Mouse (Mus musculus) liver, embryonic 11.5 days (tissue): Measurements from ENCODE around the gene Spry2. TPM values are rescaled to one million over a fixed set of nuclear protein-coding genes. Genes with fewer than 3 reads are reported as not detected.

Experiments used
- ATAC-seq: fragments of 200-750 bp; cut with Nextera tagmentation; replicated peaks from 2 replicates; pipeline ENCODE4 v1.8.0; 2017; ENCODE audit warnings: moderate number of reproducible peaks, mild to moderate bottlenecking, moderate TSS enrichment, moderate library complexity; ENCODE audit not compliant: low FRiP score
- DNase-seq: peaks from one replicate; pipeline ENCODE4 v3.0.0-alpha.2; 2017; ENCODE audit warnings: low spot score
- H3K27ac ChIP-seq: fragments of 300-500 bp; sonication (generic); 2 replicates; pipeline ENCODE4 v1.5.1; 2014; ENCODE audit warnings: mild to moderate bottlenecking, low read depth, low read length, control low read depth
- H3K27me3 ChIP-seq: fragments of 300-500 bp; sonication (generic); replicated peaks from 2 replicates; pipeline ENCODE4 v1.6.1; 2014; ENCODE audit warnings: low read length, mixed read lengths; ENCODE audit not compliant: control insufficient read depth, insufficient read depth
- H3K36me3 ChIP-seq: fragments of 300-500 bp; sonication (generic); 2 replicates; pipeline ENCODE4 v1.6.1; 2014; ENCODE audit warnings: mild to moderate bottlenecking, low read length, moderate library complexity, mixed read lengths; ENCODE audit not compliant: control insufficient read depth, insufficient read depth
- H3K4me1 ChIP-seq: fragments of 300-500 bp; sonication (generic); replicated peaks from 2 replicates; pipeline ENCODE4 v1.6.1; 2014; ENCODE audit warnings: low read length, mixed read lengths; ENCODE audit not compliant: control insufficient read depth, insufficient read depth
- H3K4me2 ChIP-seq: fragments of 300-500 bp; sonication (generic); 2 replicates; pipeline ENCODE4 v1.6.1; 2014; ENCODE audit warnings: mild to moderate bottlenecking, control low read depth, moderate library complexity
- H3K4me3 ChIP-seq: fragments of 300-500 bp; sonication (generic); 2 replicates; pipeline ENCODE4 v1.5.1; 2014; ENCODE audit warnings: low read depth, low read length, control low read depth
- H3K9ac ChIP-seq: fragments of 300-500 bp; sonication (generic); 2 replicates; pipeline ENCODE4 v1.6.1; 2014; ENCODE audit warnings: low read depth, low read length, control low read depth
- H3K9me3 ChIP-seq: fragments of 300-500 bp; sonication (generic); 2 replicates; pipeline ENCODE4 v1.6.1; 2016; ENCODE audit warnings: low read length, inconsistent platforms, mixed read lengths; ENCODE audit not compliant: control insufficient read depth
- WGBS: fragments of 180-500 bp; shearing (Covaris S2); extraction: QIAGEN DNeasy Blood & Tissue Kit; methylation state at CpG from one replicate; pipeline ENCODE4 v1.1.7; 2014; 5-methylcytosine and 5-hydroxymethylcytosine counted together
- polyA plus RNA-seq: library from polyadenylated mRNA; unstranded; fragments of >200 nt; fragmentation: Nextera tagmentation; extraction: Ambion mirVana; gene quantifications from 2 replicates; pipeline ENCODE4 v1.2.1, GENCODE M21; 2014

Spry2 gene
- polyA plus RNA-seq, 1 experiment from 2014 or later, result 15.3 TPM

DNA sequence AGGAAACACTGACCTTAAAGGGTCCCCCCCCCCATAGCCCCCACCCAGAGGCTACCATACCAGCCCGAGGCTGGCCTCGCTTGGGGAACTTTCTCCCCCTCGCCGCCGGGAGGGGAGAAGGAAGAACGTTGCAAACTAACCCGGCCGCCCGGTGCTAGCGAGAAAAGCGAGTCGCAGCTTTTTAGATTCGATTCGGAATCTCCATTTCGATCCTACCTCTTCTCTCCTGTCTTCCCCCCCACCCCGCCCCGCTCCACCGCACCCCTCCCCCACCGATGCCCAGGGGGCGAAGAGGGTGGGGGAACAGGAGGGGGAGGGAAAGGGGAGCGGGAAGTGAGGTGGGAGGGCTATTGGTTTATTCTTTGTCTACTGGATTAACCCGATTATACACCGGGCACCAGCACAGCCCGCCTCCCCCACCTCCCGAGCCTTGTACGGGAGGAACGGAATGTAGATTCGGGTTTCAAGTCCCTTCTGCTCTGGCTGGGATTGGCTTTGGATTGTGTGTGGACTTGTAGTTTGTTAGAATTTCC lies 1.0 kb upstream of the Spry2 start:
- Histone ChIP-seq H3K9me3 (no peaks in the 10 kb centered on the region), H3K4me2 (peak overlapping the region; percentile 89), H3K9ac (peak overlapping the region; percentile 79), H3K4me1 (no peaks in the 10 kb centered on the region; the same call in none of the 2 replicates), H3K27me3 (peaks cover 2% of the 10 kb centered on the region; the same call in 1 of the 2 replicates), H3K36me3 (peaks cover 6% of the 10 kb centered on the region; the same call in 1 of the 2 replicates), H3K27ac (peak overlapping the region; percentile 94), H3K4me3 (peak overlapping the region; percentile 63)
- DNase-seq (peak; percentile 82), ATAC-seq (peak; percentile 42)
- under 1% methylated on average over 24 of the region's 28 CpGs for WGBS

DNA sequence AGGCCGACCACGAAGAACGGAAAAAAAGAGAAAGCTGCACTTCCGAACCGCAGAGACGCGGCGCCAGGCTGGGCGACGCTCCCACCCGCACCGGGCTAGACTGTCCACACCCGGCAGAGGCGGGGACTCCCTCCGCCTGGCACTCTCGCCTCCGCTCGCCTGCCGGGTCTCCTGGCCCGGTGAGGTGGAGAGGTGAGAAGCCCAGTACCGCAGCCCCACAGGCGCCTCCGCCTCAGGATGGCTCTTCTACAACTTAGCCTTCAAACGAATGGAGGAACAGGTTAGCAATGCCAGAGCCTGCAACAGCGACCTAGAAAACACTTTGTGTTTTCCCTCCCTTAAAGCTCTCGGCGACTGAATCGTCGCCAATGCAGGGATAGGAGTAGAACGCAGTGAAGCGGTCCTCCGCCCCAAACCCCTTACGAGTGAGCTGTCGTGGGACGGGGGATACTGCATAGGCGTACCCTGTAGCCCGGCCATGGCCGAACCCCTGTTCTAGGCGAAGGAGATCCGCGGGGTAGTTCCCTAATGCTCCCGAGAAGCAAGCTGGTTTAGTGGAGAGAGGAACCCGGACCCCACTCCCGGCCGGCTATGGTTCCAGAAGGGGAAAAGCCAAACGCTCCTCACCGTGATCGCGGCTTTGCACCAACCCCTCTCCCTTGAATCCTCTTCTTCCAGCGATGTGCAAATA lies 513 bp downstream of the Spry2 start:
- peaks cover 2% of the 10 kb centered on the region; the same call in 1 of the 2 replicates for H3K27me3 ChIP-seq
- ATAC-seq (0 out of 2 replicates have a peak, but pooled peaks have one; percentile 22), DNase-seq (peak; percentile 69)
- H3K9ac ChIP-seq, result peak overlapping the region; percentile 79
- H3K9me3 ChIP-seq, result no peaks in the 10 kb centered on the region
- under 1% methylated on average over 50 of the region's 50 CpGs for WGBS
- peak overlapping the region; percentile 63 for H3K4me3 ChIP-seq
- peak overlapping the region; percentile 89 for H3K4me2 ChIP-seq
- no peaks in the 10 kb centered on the region; the same call in none of the 2 replicates for H3K4me1 ChIP-seq
- H3K36me3 ChIP-seq, result peaks cover 6% of the 10 kb centered on the region; the same call in 1 of the 2 replicates
- peak overlapping the region; percentile 94 for H3K27ac ChIP-seq

DNA sequence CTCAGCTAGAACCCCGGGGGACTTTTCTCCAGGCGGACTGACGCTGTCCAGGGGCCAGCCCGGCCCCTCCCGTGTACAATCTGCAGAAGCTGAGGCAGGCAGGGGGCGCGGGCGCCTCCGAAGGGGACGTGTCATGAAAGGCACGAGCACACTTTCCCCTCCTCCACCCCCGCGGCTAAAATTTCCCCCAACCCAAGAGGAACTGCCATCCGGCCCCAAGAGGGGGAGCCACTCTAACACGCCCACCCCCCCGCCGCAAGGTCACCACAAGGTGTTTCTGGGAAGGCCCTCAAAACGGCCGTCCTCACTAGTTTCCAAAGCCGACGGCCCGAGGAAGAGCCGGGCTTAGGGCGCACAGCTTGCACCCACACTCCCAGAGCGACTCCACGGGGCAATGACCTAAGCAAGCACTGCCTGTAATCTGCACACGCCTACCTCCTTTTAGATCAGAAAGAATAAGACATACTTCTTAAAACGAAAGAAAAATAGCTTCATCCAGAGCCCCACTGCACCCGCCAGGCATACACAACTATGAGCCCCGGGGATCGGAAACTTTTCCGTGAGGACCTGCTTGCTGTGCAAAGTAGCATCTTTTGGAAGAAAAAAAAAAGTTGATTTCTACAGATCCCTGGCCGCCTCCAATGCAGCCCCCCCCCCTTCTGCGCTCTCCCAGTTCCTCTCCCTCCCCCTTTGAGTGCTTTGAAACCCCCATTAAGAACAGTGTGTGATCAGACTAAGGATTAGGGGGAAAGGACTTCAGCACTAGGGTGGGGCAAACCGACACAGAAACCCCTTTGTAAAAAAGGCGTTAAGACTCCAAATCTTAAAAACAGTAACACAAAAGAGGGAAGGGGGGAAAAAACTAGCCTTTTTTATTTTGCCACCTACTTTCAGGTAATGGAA lies 1.4 kb downstream of the Spry2 start:
- H3K27me3 ChIP-seq, result peaks cover 2% of the 10 kb centered on the region; the same call in 1 of the 2 replicates
- peaks cover 6% of the 10 kb centered on the region; the same call in 1 of the 2 replicates for H3K36me3 ChIP-seq
- ATAC-seq (no peak), DNase-seq (peak; percentile 68)
- under 1% methylated on average over 36 of the region's 36 CpGs for WGBS
- H3K9ac ChIP-seq, result peak overlapping the region; percentile 79
- peak overlapping the region; percentile 89 for H3K4me2 ChIP-seq
- H3K27ac ChIP-seq, result peak overlapping the region; percentile 48; the same call in 1 of the 2 replicates
- no peaks in the 10 kb centered on the region; the same call in none of the 2 replicates for H3K4me1 ChIP-seq
- H3K4me3 ChIP-seq, result peak overlapping the region; percentile 63
- H3K9me3 ChIP-seq, result no peaks in the 10 kb centered on the region

DNA sequence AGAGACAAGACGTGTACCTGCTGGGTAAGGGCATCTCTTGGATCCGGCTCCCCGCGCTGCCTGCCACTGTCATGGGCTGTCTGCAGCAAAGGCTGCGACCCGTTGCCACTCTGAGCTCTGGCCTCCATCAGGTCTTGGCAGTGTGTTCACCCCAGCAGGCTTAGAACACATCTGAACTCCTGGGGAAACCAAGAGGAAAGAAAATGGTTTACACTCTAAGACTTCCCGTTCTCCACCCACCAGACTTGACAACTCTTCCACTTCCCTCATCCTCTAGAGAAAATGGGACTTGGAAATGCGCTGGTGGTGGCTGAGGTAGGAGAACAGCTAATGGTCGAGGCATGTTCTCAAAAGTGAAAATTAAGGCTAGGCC lies 3.0 kb downstream of the Spry2 start:
- H3K9me3 ChIP-seq, result no peaks in the 10 kb centered on the region
- no peak for ATAC-seq
- peak overlapping the region; percentile 63 for H3K4me3 ChIP-seq
- 0 out of 2 replicates have a peak overlapping the region, but pooled peaks have one; percentile 9 for H3K9ac ChIP-seq
- no peak for DNase-seq
- H3K4me2 ChIP-seq, result peak overlapping the region; percentile 89
- no peaks in the 10 kb centered on the region; the same call in none of the 2 replicates for H3K4me1 ChIP-seq
- H3K27me3 ChIP-seq, result 0 out of 2 replicates have a peak, but pooled peaks cover 2% of the 10 kb centered on the region
- peaks cover 6% of the 10 kb centered on the region; the same call in 1 of the 2 replicates for H3K36me3 ChIP-seq
- 40% methylated on average over 9 of the region's 9 CpGs for WGBS
- no peak overlapping the region for H3K27ac ChIP-seq

DNA sequence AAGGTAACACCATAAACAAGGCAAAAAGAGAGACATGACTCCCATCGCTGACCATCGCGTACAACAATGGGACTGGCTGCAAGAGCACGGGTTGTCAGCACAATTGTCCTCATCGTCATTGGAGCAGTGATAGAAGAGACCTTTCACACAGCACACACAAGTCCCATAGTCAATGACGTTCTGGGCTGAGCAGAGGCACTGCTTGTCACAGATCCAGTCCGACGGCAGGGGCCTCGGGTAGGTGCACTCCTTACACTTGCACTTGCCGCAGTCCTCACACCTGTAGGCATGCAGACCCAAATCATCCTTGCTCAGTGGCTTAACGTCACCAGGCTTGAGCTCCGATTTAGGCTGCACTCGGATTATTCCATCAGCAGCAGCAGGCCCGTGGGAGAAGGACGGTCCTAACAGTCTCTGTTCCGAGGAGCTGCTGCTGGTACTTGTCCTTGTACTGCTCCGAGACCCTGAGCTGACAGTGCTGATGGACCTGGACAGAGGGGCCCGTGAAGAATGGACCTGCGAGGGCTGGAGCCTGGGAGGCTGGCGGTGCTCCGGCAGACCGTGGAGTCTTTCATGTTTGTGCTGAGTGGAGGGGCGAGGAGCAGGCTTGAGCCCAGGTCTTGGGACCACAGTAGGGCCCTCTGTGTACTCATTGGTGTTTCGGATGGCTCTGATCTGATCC lies 3.5 kb downstream of the Spry2 start:
- Histone ChIP-seq H3K27me3 (0 out of 2 replicates have a peak, but pooled peaks cover 2% of the 10 kb centered on the region), H3K9me3 (no peaks in the 10 kb centered on the region), H3K4me1 (no peaks in the 10 kb centered on the region; the same call in none of the 2 replicates), H3K9ac (no peak overlapping the region), H3K36me3 (peaks cover 6% of the 10 kb centered on the region; the same call in 1 of the 2 replicates), H3K4me3 (peak overlapping the region; percentile 63), H3K27ac (no peak overlapping the region), H3K4me2 (peak overlapping the region; percentile 89)
- ATAC-seq, result no peak
- WGBS, result 70% methylated on average over 24 of the region's 24 CpGs
- DNase-seq, result no peak

DNA sequence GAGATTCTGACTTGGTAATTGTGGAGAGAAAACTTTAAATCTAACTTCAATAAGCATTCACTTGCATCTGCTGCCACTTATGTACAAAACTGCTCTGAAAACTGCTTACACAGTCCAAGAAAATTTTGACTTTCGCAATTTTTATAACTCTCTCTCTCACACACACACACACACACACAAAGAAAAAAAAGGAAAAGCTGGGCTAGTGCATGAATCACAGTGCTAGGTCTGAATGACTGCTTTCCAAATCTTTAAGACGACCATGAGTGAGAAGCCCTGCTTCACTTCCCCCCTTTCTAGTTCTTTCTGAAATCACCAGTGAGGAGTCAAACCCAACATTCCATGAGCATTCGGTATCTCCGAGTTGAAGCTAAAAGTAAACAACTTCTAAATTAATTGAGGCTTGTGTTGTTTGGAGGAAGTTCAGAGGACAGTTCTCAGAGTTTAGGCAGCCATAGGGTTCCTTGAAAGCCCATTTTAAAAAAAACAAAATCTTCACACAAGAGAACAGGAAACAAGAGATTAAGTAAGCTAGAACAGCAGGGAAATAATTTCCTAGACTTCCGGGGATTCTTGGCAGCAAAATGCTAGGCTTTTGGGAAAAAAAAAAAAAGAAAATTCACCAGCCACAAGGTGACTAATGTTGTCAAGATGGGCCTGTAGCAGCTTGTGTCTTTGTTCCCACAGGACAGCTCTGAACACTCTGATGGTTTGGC lies 5.9 kb downstream of the Spry2 start:
- Histone ChIP-seq H3K4me1 (no peaks in the 10 kb centered on the region; the same call in none of the 2 replicates), H3K9ac (no peak overlapping the region), H3K27ac (no peak overlapping the region), H3K4me2 (no peak overlapping the region), H3K9me3 (no peaks in the 10 kb centered on the region), H3K4me3 (no peak overlapping the region), H3K36me3 (peaks cover 6% of the 10 kb centered on the region; the same call in 1 of the 2 replicates), H3K27me3 (0 out of 2 replicates have a peak, but pooled peaks cover 2% of the 10 kb centered on the region)
- DNase-seq (no peak), ATAC-seq (no peak)
- 38% methylated on average over 5 of the region's 5 CpGs for WGBS

DNA sequence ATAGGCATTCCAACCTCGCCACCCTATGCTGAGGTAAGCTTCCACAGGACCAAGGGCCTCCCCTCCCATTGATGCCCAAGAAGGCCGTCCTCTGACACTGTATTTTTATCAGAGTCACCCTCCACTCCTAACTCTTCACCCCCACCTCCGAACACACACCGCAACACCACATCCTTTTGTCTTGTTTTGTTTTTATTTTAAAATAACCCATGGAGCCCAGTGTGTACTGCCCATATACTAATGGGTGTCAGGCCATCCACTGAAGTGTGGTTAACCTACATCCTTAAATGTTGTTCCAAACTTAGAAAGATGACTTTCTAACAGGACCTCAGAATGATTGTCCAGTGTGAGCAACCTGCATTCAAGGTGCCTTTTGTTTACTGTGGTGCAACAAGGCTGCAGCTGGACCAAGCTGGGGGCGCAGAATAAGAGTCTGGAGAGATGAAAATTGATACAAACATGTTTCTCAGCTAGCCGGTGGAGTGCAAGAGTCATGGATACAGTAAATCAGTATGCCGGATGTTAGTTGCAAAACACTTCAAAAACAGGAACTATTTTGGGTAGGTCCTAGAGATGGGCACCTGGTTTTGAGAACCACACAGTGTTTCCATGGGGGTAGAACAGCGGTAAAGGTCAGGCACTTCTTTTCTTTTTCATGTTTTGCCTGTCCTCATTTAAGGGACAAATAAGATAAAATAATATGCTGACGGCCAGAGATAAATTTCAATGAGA lies 9.8 kb downstream of the Spry2 start:
- no peak overlapping the region for H3K4me3 ChIP-seq
- H3K4me2 ChIP-seq, result no peak overlapping the region
- H3K27ac ChIP-seq, result no peak overlapping the region
- no peaks in the 10 kb centered on the region for H3K27me3 ChIP-seq
- H3K9ac ChIP-seq, result no peak overlapping the region
- H3K4me1 ChIP-seq, result no peaks in the 10 kb centered on the region
- no peaks in the 10 kb centered on the region for H3K36me3 ChIP-seq
- H3K9me3 ChIP-seq, result no peaks in the 10 kb centered on the region
- ATAC-seq, result no peak
- WGBS, result 72% methylated on average over 9 of the region's 9 CpGs
- no peak for DNase-seq
